Mouse (Mus musculus) brain, embryonic 14.5 days (tissue): ENCODE data around the gene Med13l.

Source experiments
- CTCF ChIP-seq: fragments of 200-500 bp; IDR thresholded peaks from 2 replicates; pipeline ENCODE4 v1.5.1; 2012; ENCODE audit warnings: inconsistent platforms, mild to moderate bottlenecking, moderate library complexity, borderline replicate concordance; ENCODE audit not compliant: insufficient read depth, insufficient read length; ENCODE audit errors: extremely low read depth
- POLR2A ChIP-seq: fragments of 200-500 bp; IDR thresholded peaks from 2 replicates; pipeline ENCODE4 v1.6.1; 2012; ENCODE audit warnings: mild to moderate bottlenecking, inconsistent platforms, borderline replicate concordance; ENCODE audit not compliant: poor library complexity, insufficient read depth, insufficient read length, severe bottlenecking; ENCODE audit errors: extremely low read depth

DNA sequence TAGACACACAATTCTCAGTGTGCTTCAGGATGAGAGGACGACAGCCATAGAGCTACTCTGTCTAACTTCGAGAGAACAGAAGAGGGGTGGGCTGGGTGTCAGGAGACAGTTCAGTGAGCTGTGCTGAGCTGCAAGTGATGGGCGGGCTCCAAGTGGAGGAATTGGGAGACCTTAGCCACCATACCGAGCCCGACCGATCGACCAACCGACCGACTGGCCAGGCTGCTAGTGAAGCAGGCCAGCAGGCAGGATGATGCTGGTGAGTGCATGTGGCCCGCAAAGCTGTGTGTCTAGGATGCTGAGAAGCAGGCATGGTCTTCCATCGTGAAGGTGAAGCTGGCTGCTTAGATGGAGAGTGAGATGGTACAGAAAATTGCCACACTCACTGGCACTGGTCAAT is 94.1 kb downstream of the Med13l start:
- TF ChIP-seq POLR2A = no peak
- no peak for TF ChIP-seq CTCF
